Mouse (Mus musculus) spleen, adult 18-20 months (tissue): ENCODE data around the gene Prdm16.

ENCODE experiments used
- DNase-seq, 2 experiments: peaks; one replicate each; pipeline ENCODE4 v3.0.0; 2022; ENCODE audit warnings: mixed read lengths in 2 of 2

Gene Prdm16

GRCm38 (mm10) chr4:154313622-154313967, 323.1 kb downstream of the Prdm16 start:
- DNase-seq: no peak

- DNase-seq: no peak
Measured at GRCm38 (mm10) chr4:154312935-154313621, 323.6 kb downstream of the Prdm16 start.

GRCm38 (mm10) chr4:154312143-154312812, 324.4 kb downstream of the Prdm16 start:
- no peak for DNase-seq

GRCm38 (mm10) chr4:154310576-154311262, 326.0 kb downstream of the Prdm16 start:
- no peak for DNase-seq

- no peak for DNase-seq
Measured at GRCm38 (mm10) chr4:154309131-154309530, 327.5 kb downstream of the Prdm16 start.

GRCm38 (mm10) chr4:154301466-154301881, 335.2 kb downstream of the Prdm16 start, which contains the start of gene Arhgef16:
Gene Arhgef16 (minus strand): TSS chr4:154301676.
- peak in 1 of 2 experiments; percentile 12 for DNase-seq

- no peak for DNase-seq
Measured at GRCm38 (mm10) chr4:154299541-154300271, 337.0 kb downstream of the Prdm16 start.

GRCm38 (mm10) chr4:154297761-154298160, 338.9 kb downstream of the Prdm16 start:
- no peak for DNase-seq

GRCm38 (mm10) chr4:154294262-154294731, 342.4 kb downstream of the Prdm16 start:
- DNase-seq: no peak

GRCm38 (mm10) chr4:154293735-154294201, 342.9 kb downstream of the Prdm16 start:
- DNase-seq: no peak

- no peak for DNase-seq
Measured at GRCm38 (mm10) chr4:154283671-154284070, 353.0 kb downstream of the Prdm16 start.

GRCm38 (mm10) chr4:154279481-154279880, 357.2 kb downstream of the Prdm16 start:
- no peak for DNase-seq

- no peak for DNase-seq
Measured at GRCm38 (mm10) chr4:154273000-154273399, 363.7 kb downstream of the Prdm16 start.

GRCm38 (mm10) chr4:154269520-154269919, 367.2 kb downstream of the Prdm16 start:
- no peak for DNase-seq

- DNase-seq: no peak
Measured at GRCm38 (mm10) chr4:154267511-154267910, 369.2 kb downstream of the Prdm16 start.
